Mouse (Mus musculus) heart, embryonic 12.5 days (tissue): ENCODE data around the gene G430095P16Rik. TPM values are rescaled to one million over a fixed set of nuclear protein-coding genes. Genes with fewer than 3 reads are reported as not detected.

ENCODE experiments used
- ATAC-seq: fragments of 200-750 bp; cut with Nextera tagmentation; 2 replicates; pipeline ENCODE4 v1.8.0; 2017; ENCODE audit warnings: moderate TSS enrichment, moderate library complexity; ENCODE audit not compliant: insufficient number of reproducible peaks, low FRiP score
- H3K27ac ChIP-seq: fragments of 300-500 bp; sonication (generic); 2 replicates; pipeline ENCODE4 v1.5.1; 2016; ENCODE audit warnings: mild to moderate bottlenecking, moderate library complexity; ENCODE audit not compliant: poor library complexity, severe bottlenecking
- H3K27me3 ChIP-seq: fragments of 300-500 bp; sonication (generic); replicated peaks from 2 replicates; pipeline ENCODE4 v1.6.1; 2016; ENCODE audit warnings: mild to moderate bottlenecking, moderate library complexity
- H3K36me3 ChIP-seq: fragments of 300-500 bp; sonication (generic); 2 replicates; pipeline ENCODE4 v1.6.1; 2016; ENCODE audit warnings: mild to moderate bottlenecking, moderate library complexity
- H3K4me1 ChIP-seq: fragments of 300-500 bp; sonication (generic); replicated peaks from 2 replicates; pipeline ENCODE4 v1.6.1; 2016; ENCODE audit warnings: mild to moderate bottlenecking
- H3K4me2 ChIP-seq: fragments of 300-500 bp; sonication (generic); 2 replicates; pipeline ENCODE4 v1.6.1; 2016; ENCODE audit warnings: mild to moderate bottlenecking, moderate library complexity
- H3K4me3 ChIP-seq: fragments of 300-500 bp; sonication (generic); 2 replicates; pipeline ENCODE4 v1.5.1; 2016; ENCODE audit warnings: mild to moderate bottlenecking
- H3K9ac ChIP-seq: fragments of 300-500 bp; sonication (generic); 2 replicates; pipeline ENCODE4 v1.6.1; 2016; ENCODE audit warnings: mild to moderate bottlenecking, moderate library complexity
- H3K9me3 ChIP-seq: fragments of 300-500 bp; sonication (generic); replicated peaks from 2 replicates; pipeline ENCODE4 v1.6.1; 2016; ENCODE audit warnings: mild to moderate bottlenecking, moderate library complexity
- WGBS: fragments of 180-500 bp; shearing (Covaris S2); methylation state at CpG from one replicate; pipeline ENCODE4 v1.1.7; 2016; 5-methylcytosine and 5-hydroxymethylcytosine counted together
- polyA plus RNA-seq: library from polyadenylated mRNA; unstranded; fragments of >200 nt; fragmentation: Nextera tagmentation; extraction: Ambion mirVana; gene quantifications from 2 replicates; pipeline ENCODE4 v1.2.1, GENCODE M21; 2016

The G430095P16Rik gene
- polyA plus RNA-seq, 1 experiment from 2014 or later: 6.9 TPM

- 9% methylated on average over 16 of the region's 17 CpGs for WGBS
- peak; percentile 60 for ATAC-seq
- peak overlapping the region; percentile 66 for H3K9ac ChIP-seq
- H3K4me1 ChIP-seq: peaks cover 80% of the 10 kb centered on the region
- H3K27me3 ChIP-seq: peaks cover 33% of the 10 kb centered on the region
- no peaks in the 10 kb centered on the region for H3K9me3 ChIP-seq
- peak overlapping the region; percentile 62 for H3K4me2 ChIP-seq
- peak overlapping the region; percentile 27 for H3K4me3 ChIP-seq
- H3K27ac ChIP-seq: peak overlapping the region; percentile 87
- no peaks in the 10 kb centered on the region for H3K36me3 ChIP-seq
Measured at GRCm38 (mm10) chr8:84743517-84744420, 21.0 kb downstream of the G430095P16Rik start.

DNA sequence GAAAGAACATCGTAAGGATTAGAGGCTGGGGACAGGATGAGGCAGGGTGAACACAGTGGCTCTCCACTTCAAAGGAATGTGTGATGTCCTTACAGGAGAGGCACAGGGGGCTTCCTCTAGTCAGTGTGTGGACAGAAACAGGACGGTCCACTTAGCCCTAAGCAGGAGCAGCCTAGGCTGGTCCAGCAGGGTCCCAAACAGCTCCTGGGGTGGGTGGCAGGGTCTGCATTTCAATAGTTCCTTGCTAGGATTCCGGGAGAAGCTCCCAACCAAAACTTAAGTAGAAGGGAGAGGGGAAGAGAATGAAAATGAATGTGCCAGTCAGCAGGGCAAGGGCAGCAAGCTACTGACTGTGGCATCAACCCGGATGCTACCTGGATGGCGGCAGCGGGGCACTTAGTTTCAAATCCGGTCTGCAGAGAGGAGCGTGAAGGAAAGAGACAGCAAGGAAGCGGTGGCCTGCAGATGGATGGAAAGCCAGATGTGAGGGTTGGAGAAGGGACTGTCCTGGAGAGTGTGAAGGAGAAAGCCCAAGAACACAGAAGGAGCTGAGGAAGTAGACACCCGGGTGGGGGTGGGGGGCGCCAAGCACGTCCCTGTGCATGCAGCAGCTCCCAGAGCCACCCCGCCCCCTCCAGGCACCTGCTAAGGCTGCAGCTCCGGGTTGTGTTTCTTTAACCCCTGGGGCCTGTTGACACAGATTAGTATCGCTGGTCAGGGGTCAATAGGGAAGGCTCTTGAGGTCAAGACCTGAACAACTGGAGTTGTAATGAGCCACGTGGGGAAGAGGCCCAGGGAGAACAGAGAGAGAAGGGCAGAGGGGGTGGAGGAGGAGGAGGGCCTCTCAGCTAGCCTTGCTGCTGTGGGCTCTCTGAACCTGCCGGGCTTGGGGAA is 22.5 kb downstream of the G430095P16Rik start:
- Histone ChIP-seq H3K4me1 (peaks cover 70% of the 10 kb centered on the region), H3K9ac (peak overlapping the region; percentile 61), H3K36me3 (no peaks in the 10 kb centered on the region), H3K27me3 (peaks cover 34% of the 10 kb centered on the region), H3K27ac (peak overlapping the region; percentile 87), H3K4me2 (peak overlapping the region; percentile 62), H3K9me3 (no peaks in the 10 kb centered on the region), H3K4me3 (peak overlapping the region; percentile 5; the same call in 1 of the 2 replicates)
- WGBS: 7% methylated on average over 17 of the region's 17 CpGs
- ATAC-seq: no peak

GRCm38 (mm10) chr8:84749519-84749918 is 26.7 kb downstream of the G430095P16Rik start:
- H3K4me1 ChIP-seq: peaks cover 46% of the 10 kb centered on the region
- no peak overlapping the region for H3K4me2 ChIP-seq
- no peak overlapping the region for H3K27ac ChIP-seq

GRCm38 (mm10) chr8:84752734-84753582 is 30.2 kb downstream of the G430095P16Rik start:
- H3K9ac ChIP-seq: no peak overlapping the region; the same call in 1 of the 2 replicates
- no peak overlapping the region for H3K4me2 ChIP-seq
- ATAC-seq: no peak
- H3K9me3 ChIP-seq: no peaks in the 10 kb centered on the region
- H3K4me1 ChIP-seq: peaks cover 30% of the 10 kb centered on the region
- peaks cover 41% of the 10 kb centered on the region for H3K27me3 ChIP-seq
- WGBS: 74% methylated on average over 6 of the region's 6 CpGs
- H3K36me3 ChIP-seq: no peaks in the 10 kb centered on the region
- no peak overlapping the region for H3K4me3 ChIP-seq
- no peak overlapping the region for H3K27ac ChIP-seq

More at GRCm38 (mm10) chr8:84749519-84749918, 26.7 kb downstream of the G430095P16Rik start:
- Histone ChIP-seq H3K9ac (0 out of 2 replicates have a peak overlapping the region, but pooled peaks have one; percentile 27), H3K9me3 (no peaks in the 10 kb centered on the region), H3K36me3 (no peaks in the 10 kb centered on the region), H3K27me3 (peaks cover 43% of the 10 kb centered on the region), H3K4me3 (no peak overlapping the region)
- no peak for ATAC-seq
- 79% methylated on average over 16 of the region's 16 CpGs for WGBS

GRCm38 (mm10) chr8:84757501-84757900 is 34.7 kb downstream of the G430095P16Rik start:
- no peak for ATAC-seq
- H3K36me3 ChIP-seq: no peaks in the 10 kb centered on the region
- peaks cover 35% of the 10 kb centered on the region for H3K27me3 ChIP-seq
- WGBS: 37% methylated on average over 5 of the region's 5 CpGs
- H3K9me3 ChIP-seq: no peaks in the 10 kb centered on the region
- no peak overlapping the region for H3K27ac ChIP-seq
- no peak overlapping the region for H3K4me3 ChIP-seq
- no peak overlapping the region for H3K4me2 ChIP-seq
- peaks cover 23% of the 10 kb centered on the region for H3K4me1 ChIP-seq
- no peak overlapping the region for H3K9ac ChIP-seq

DNA sequence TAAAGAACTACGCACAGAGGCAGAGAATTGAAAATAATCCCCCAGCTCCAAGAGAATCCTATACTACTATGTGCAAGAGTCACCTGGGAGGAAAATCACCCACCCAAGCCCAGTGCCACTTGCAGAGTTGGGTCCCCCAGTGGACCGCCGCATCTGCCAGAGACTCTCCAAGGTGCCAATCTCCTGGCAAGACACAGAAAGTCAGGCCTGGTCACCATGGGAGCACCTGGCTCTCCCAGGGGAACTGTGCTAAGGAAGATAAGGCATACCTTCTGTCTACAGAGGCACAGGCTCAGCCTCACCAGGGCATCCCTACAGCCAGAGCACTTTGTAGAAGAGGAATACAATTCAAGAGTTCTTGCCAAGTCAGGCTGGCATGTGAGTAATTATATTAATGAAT is 35.5 kb downstream of the G430095P16Rik start:
- Histone ChIP-seq H3K4me3 (no peak overlapping the region), H3K27ac (no peak overlapping the region), H3K27me3 (peaks cover 36% of the 10 kb centered on the region), H3K9me3 (no peaks in the 10 kb centered on the region), H3K4me1 (peaks cover 18% of the 10 kb centered on the region), H3K4me2 (no peak overlapping the region), H3K9ac (no peak overlapping the region), H3K36me3 (no peaks in the 10 kb centered on the region)
- ATAC-seq: no peak
- WGBS: 89% methylated on average over 3 of the region's 3 CpGs

DNA sequence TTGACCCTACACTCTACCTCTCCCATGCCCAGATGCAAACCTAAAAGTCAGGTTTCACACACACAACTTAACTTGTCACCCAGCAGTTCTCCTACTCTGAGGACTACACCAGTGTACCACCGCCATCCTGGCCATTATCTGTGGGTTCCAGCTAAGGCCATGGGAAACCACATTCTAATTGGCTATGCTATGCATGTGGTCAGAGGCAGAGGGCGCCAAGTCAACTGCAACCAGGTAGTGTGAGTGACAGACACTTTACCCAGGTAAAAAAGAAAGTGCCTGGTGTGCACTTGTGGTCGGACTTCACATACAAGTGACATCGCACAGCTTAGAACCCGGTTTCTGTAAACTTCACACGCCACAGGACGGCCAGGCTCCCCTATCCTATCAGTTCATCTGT is 36.3 kb downstream of the G430095P16Rik start:
- Histone ChIP-seq H3K36me3 (no peaks in the 10 kb centered on the region), H3K27me3 (peaks cover 37% of the 10 kb centered on the region), H3K4me3 (no peak overlapping the region), H3K9ac (no peak overlapping the region), H3K27ac (no peak overlapping the region), H3K9me3 (no peaks in the 10 kb centered on the region), H3K4me1 (peaks cover 18% of the 10 kb centered on the region), H3K4me2 (no peak overlapping the region)
- 64% methylated on average over 7 of the region's 7 CpGs for WGBS
- no peak for ATAC-seq

DNA sequence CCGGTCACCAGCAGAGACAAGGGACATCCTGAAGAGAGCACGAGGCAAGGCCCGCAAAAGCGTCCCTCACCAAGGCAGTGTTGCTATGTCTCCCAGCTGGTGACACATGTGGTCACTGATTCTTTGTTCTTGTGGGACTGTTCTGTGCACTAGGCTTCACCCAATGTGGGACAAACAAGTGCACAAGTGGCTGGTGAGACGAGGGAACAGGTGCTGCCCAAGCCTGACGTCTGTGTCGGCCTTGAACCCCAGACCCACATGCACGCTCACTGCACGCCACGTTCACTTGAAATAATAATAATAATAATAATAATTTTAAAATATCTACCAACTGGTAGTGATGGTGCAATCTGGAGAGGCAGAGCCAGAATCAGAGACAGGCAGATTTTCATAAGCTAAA is 36.9 kb downstream of the G430095P16Rik start:
- no peak for ATAC-seq
- Histone ChIP-seq H3K4me2 (no peak overlapping the region), H3K27me3 (peaks cover 42% of the 10 kb centered on the region), H3K27ac (no peak overlapping the region), H3K36me3 (no peaks in the 10 kb centered on the region), H3K4me1 (peaks cover 18% of the 10 kb centered on the region), H3K4me3 (no peak overlapping the region), H3K9ac (no peak overlapping the region), H3K9me3 (no peaks in the 10 kb centered on the region)
- WGBS: 80% methylated on average over 10 of the region's 10 CpGs

GRCm38 (mm10) chr8:84760405-84760805 is 37.6 kb downstream of the G430095P16Rik start:
- no peak for ATAC-seq
- Histone ChIP-seq H3K4me1 (peaks cover 18% of the 10 kb centered on the region), H3K4me3 (no peak overlapping the region), H3K36me3 (no peaks in the 10 kb centered on the region), H3K4me2 (no peak overlapping the region), H3K9me3 (no peaks in the 10 kb centered on the region), H3K9ac (no peak overlapping the region), H3K27me3 (peaks cover 47% of the 10 kb centered on the region), H3K27ac (no peak overlapping the region)
- WGBS: 52% methylated on average over 7 of the region's 7 CpGs

- H3K4me3 ChIP-seq: no peak overlapping the region
- ATAC-seq: 0 out of 2 replicates have a peak, but pooled peaks have one; percentile 2
- no peaks in the 10 kb centered on the region for H3K9me3 ChIP-seq
- no peaks in the 10 kb centered on the region for H3K36me3 ChIP-seq
- 52% methylated on average over 2 of the region's 2 CpGs for WGBS
- peaks cover 46% of the 10 kb centered on the region for H3K27me3 ChIP-seq
- no peak overlapping the region for H3K9ac ChIP-seq
- H3K27ac ChIP-seq: no peak overlapping the region
- peaks cover 20% of the 10 kb centered on the region for H3K4me1 ChIP-seq
- H3K4me2 ChIP-seq: no peak overlapping the region
Measured at GRCm38 (mm10) chr8:84760901-84761300, 38.1 kb downstream of the G430095P16Rik start.
